Mouse (Mus musculus): Measurements from ENCODE around the gene Hoxd10.

GRCm38 (mm10) chr2:74683471-74683951 is 8.2 kb upstream of the Hoxd10 start:
- TF ChIP-seq CTCF (IDR thresholded peaks at IDR 0.05; ENCODE audit: low read depth, low read length): no peak
- no peak for TF ChIP-seq POLR2A (IDR thresholded peaks at IDR 0.05; ENCODE audit: extremely low read depth, insufficient read depth, low read length)
